Mouse (Mus musculus): ENCODE data around the gene Gm44973. TPM values are rescaled to one million over a fixed set of nuclear protein-coding genes. Genes with fewer than 3 reads are reported as not detected.

Gene Gm44973
- polyA plus RNA-seq, 1 experiment: not detected

- Histone ChIP-seq H3K27ac (ENCODE audit: insufficient read depth, low read length) (peak within 1 kb of the TSS; percentile 90), H3K4me3 (ENCODE audit: extremely low read depth, insufficient read depth, insufficient read length) (peak within 1 kb of the TSS; percentile 90), H3K36me3 (ENCODE audit: control insufficient read depth, insufficient read depth, low read length) (peaks cover 27% of the 10 kb centered on the region), H3K27me3 (ENCODE audit: control insufficient read depth, insufficient read depth, low read length) (no peaks in the 10 kb centered on the region), H3K4me1 (ENCODE audit: control insufficient read depth, insufficient read depth, insufficient read length) (peaks cover 23% of the 10 kb centered on the region; the same call in 1 of the 2 replicates)
- no peak for TF ChIP-seq CTCF (IDR thresholded peaks at IDR 0.05; ENCODE audit: extremely low read depth, insufficient read depth, insufficient read length, insufficient replicate concordance)
- peak; percentile 49; the same call in 1 of the 2 replicates for TF ChIP-seq POLR2A (IDR thresholded peaks at IDR 0.05; ENCODE audit: low read depth, low read length)
- DNase-seq (ENCODE audit: low read depth in 1 of 2, low spot score in 2 of 2): peak; percentile 94 to 96
- under 1% methylated on average over 78 of the region's 81 CpGs for WGBS
These were observed 64.9 kb downstream of the Gm44973 start, which contains the start of gene Epn1 for GRCm38 (mm10) chr7:5080010-5080751. TSS of gene Epn1 (plus strand) at chr7:5080235.

DNA sequence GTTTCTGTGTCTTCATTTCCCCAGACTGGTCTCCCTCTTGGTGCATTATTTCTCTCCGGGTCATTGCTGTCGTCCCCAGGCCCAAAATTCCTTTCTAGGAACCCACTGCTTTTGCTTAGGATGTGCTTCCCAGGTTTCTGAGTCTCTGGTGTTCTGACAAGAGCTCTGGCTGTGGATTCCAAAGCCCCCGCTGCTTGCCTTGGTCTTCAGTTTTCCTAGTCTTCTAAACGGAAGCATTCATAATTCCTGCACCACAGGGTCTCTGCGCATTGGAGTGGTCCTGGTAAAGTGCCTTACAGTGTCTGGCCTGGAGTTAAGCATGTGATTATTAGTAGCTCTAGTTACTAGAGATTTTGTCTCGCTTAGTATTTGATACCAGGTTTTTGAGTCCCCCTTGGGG is 65.5 kb downstream of the Gm44973 start:
- Histone ChIP-seq H3K27me3 (ENCODE audit: control insufficient read depth, insufficient read depth, low read length) (no peaks in the 10 kb centered on the region), H3K27ac (ENCODE audit: insufficient read depth, low read length) (peak overlapping the region; percentile 90), H3K4me1 (ENCODE audit: control insufficient read depth, insufficient read depth, insufficient read length) (peaks cover 23% of the 10 kb centered on the region; the same call in 1 of the 2 replicates), H3K4me3 (ENCODE audit: extremely low read depth, insufficient read depth, insufficient read length) (peak overlapping the region; percentile 90), H3K36me3 (ENCODE audit: control insufficient read depth, insufficient read depth, low read length) (peaks cover 23% of the 10 kb centered on the region)
- WGBS: 14% methylated on average over 6 of the region's 6 CpGs
- TF ChIP-seq POLR2A (IDR thresholded peaks at IDR 0.05; ENCODE audit: low read depth, low read length): no peak
- TF ChIP-seq CTCF (IDR thresholded peaks at IDR 0.05; ENCODE audit: extremely low read depth, insufficient read depth, insufficient read length, insufficient replicate concordance): no peak
- DNase-seq (ENCODE audit: low read depth in 1 of 2, low spot score in 2 of 2): no peak

DNA sequence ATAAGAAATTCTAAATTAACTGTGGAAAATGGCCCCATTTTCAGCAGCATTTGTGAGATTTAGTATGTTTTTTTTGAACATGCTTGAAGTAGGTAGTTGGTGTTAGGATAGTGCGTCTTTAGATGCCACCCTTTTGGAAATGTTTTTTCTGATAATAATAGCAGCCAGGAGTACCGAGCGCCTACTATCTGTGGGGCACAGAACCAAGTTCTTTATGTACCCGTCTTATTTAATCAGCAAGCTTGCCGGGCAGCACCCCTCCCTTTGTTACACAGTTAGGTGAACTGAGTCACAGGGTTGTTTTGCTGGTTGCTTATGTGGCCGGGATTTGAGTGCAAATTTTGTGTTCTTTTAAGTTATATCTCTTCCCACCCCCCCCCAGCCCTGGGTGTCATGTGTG is 65.9 kb downstream of the Gm44973 start:
- TF ChIP-seq POLR2A (IDR thresholded peaks at IDR 0.05; ENCODE audit: low read depth, low read length) (no peak), CTCF (IDR thresholded peaks at IDR 0.05; ENCODE audit: extremely low read depth, insufficient read depth, insufficient read length, insufficient replicate concordance) (no peak)
- 51% methylated on average over 6 of the region's 6 CpGs for WGBS
- no peaks in the 10 kb centered on the region for H3K27me3 ChIP-seq (ENCODE audit: control insufficient read depth, insufficient read depth, low read length)
- DNase-seq (ENCODE audit: low read depth in 1 of 2, low spot score in 2 of 2): no peak
- H3K36me3 ChIP-seq (ENCODE audit: control insufficient read depth, insufficient read depth, low read length): peaks cover 20% of the 10 kb centered on the region
- peaks cover 23% of the 10 kb centered on the region; the same call in 1 of the 2 replicates for H3K4me1 ChIP-seq (ENCODE audit: control insufficient read depth, insufficient read depth, insufficient read length)
- H3K27ac ChIP-seq (ENCODE audit: insufficient read depth, low read length): no peak overlapping the region
- H3K4me3 ChIP-seq (ENCODE audit: extremely low read depth, insufficient read depth, insufficient read length): peak overlapping the region; percentile 25

- H3K27ac ChIP-seq (ENCODE audit: insufficient read depth, low read length): peak overlapping the region; percentile 63; the same call in 1 of the 2 replicates
These were observed 66.6 kb downstream of the Gm44973 start for GRCm38 (mm10) chr7:5081939-5082338.

More at GRCm38 (mm10) chr7:5081939-5082338, 66.6 kb downstream of the Gm44973 start:
- Histone ChIP-seq H3K4me1 (ENCODE audit: control insufficient read depth, insufficient read depth, insufficient read length) (peaks cover 23% of the 10 kb centered on the region; the same call in 1 of the 2 replicates), H3K27me3 (ENCODE audit: control insufficient read depth, insufficient read depth, low read length) (no peaks in the 10 kb centered on the region), H3K36me3 (ENCODE audit: control insufficient read depth, insufficient read depth, low read length) (peaks cover 13% of the 10 kb centered on the region), H3K4me3 (ENCODE audit: extremely low read depth, insufficient read depth, insufficient read length) (no peak overlapping the region)
- no peak for DNase-seq (ENCODE audit: low read depth in 1 of 2, low spot score in 2 of 2)
- TF ChIP-seq POLR2A (IDR thresholded peaks at IDR 0.05; ENCODE audit: low read depth, low read length) (no peak), CTCF (IDR thresholded peaks at IDR 0.05; ENCODE audit: extremely low read depth, insufficient read depth, insufficient read length, insufficient replicate concordance) (no peak)
- 95% methylated on average over 2 of the region's 2 CpGs for WGBS

Other genes with a start within 250 kb of the Gm44973 start
- gene Fam71e2, start 244.2 kb upstream of the Gm44973 start, polyA plus RNA-seq (2012; rRNA removed): not detected in 2 replicates
- gene Il11, start 232.6 kb upstream of the Gm44973 start, polyA plus RNA-seq (2012; rRNA removed): 0.09 and 0.23 TPM in 2 replicates
- gene Tmem190, start 232.6 kb upstream of the Gm44973 start, polyA plus RNA-seq (2012; rRNA removed): not detected in 2 replicates
- 17.5 and 34.9 TPM in 2 replicates for gene Tmem238, start 225.8 kb upstream of the Gm44973 start, polyA plus RNA-seq (2012; rRNA removed)
- gene Rpl28, start 222.6 kb upstream of the Gm44973 start, polyA plus RNA-seq (2012; rRNA removed): 316 and 418 TPM in 2 replicates
- 167 and 175 TPM in 2 replicates for gene Ube2s, start 202.9 kb upstream of the Gm44973 start, polyA plus RNA-seq (2012; rRNA removed)
- gene Shisa7, start 170.8 kb upstream of the Gm44973 start, polyA plus RNA-seq (2012; rRNA removed): 0.16 and 0.23 TPM in 2 replicates
- gene Isoc2b, start 145.2 kb upstream of the Gm44973 start, polyA plus RNA-seq (2012; rRNA removed): 7.2 and 12.1 TPM in 2 replicates
- 14.5 and 15.3 TPM in 2 replicates for gene Isoc2a, start 138.3 kb upstream of the Gm44973 start, polyA plus RNA-seq (2012; rRNA removed)
- 0.08 TPM in 1 of 2 replicates, not detected in the other for gene Gm36210, start 109.0 kb upstream of the Gm44973 start, polyA plus RNA-seq (2012; rRNA removed)
- gene Zfp628, start 100.3 kb upstream of the Gm44973 start, polyA plus RNA-seq (2012; rRNA removed): 19.2 and 26.9 TPM in 2 replicates
- gene Nat14, start 93.5 kb upstream of the Gm44973 start, polyA plus RNA-seq (2012; rRNA removed): 2.8 and 3.2 TPM in 2 replicates
- 1.7 and 1.8 TPM in 2 replicates for gene Ssc5d, start 89.7 kb upstream of the Gm44973 start, polyA plus RNA-seq (2012; rRNA removed)
- gene Sbk2, start 51.1 kb upstream of the Gm44973 start, polyA plus RNA-seq (2012; rRNA removed): 1.9 TPM in 2 replicates
- 0.05 and 0.06 TPM in 2 replicates for gene Sbk3, start 44.3 kb upstream of the Gm44973 start, polyA plus RNA-seq (2012; rRNA removed)
- 30.2 and 39.9 TPM in 2 replicates for gene Zfp579, start 19.3 kb upstream of the Gm44973 start, polyA plus RNA-seq (2012; rRNA removed)
- gene Zfp524, start 1.1 kb upstream of the Gm44973 start, polyA plus RNA-seq (2012; rRNA removed): 24.2 and 32.0 TPM in 2 replicates
- gene Fiz1, start 799 bp upstream of the Gm44973 start, polyA plus RNA-seq (2012; rRNA removed): 26.8 and 33.2 TPM in 2 replicates
- gene Zfp865, start 4.9 kb downstream of the Gm44973 start, polyA plus RNA-seq (2012; rRNA removed): 47.9 and 58.4 TPM in 2 replicates
- 0.43 and 0.54 TPM in 2 replicates for gene Ccdc106, start 5.1 kb downstream of the Gm44973 start, polyA plus RNA-seq (2012; rRNA removed)
- not detected in 2 replicates for gene 4632433K11Rik, start 18.6 kb downstream of the Gm44973 start, polyA plus RNA-seq (2012; rRNA removed)
- gene Zfp784, start 22.9 kb downstream of the Gm44973 start, polyA plus RNA-seq (2012; rRNA removed): 4.2 and 5.4 TPM in 2 replicates
- gene Zfp580, start 36.0 kb downstream of the Gm44973 start, polyA plus RNA-seq (2012; rRNA removed): 12.7 and 24.9 TPM in 2 replicates
- 210 and 216 TPM in 2 replicates for gene U2af2, start 46.6 kb downstream of the Gm44973 start, polyA plus RNA-seq (2012; rRNA removed)
- 196 and 257 TPM in 2 replicates for gene Epn1, start 64.7 kb downstream of the Gm44973 start, polyA plus RNA-seq (2012; rRNA removed)
- gene Rfpl4, start 101.5 kb downstream of the Gm44973 start, polyA plus RNA-seq (2012; rRNA removed): not detected in 2 replicates
- 0.21 and 0.43 TPM in 2 replicates for gene Rasl2-9, start 110.5 kb downstream of the Gm44973 start, polyA plus RNA-seq (2012; rRNA removed)
- gene Vmn1r55, start 134.2 kb downstream of the Gm44973 start, polyA plus RNA-seq (2012; rRNA removed): not detected in 2 replicates
- not detected in 2 replicates for gene Vmn1r56, start 181.3 kb downstream of the Gm44973 start, polyA plus RNA-seq (2012; rRNA removed)
- gene Vmn1r57, start 203.0 kb downstream of the Gm44973 start, polyA plus RNA-seq (2012; rRNA removed): not detected in 2 replicates

All from spleen, adult 2 months (tissue).